Mouse (Mus musculus): Measurements from ENCODE around the gene Snai1. TPM values are rescaled to one million over a fixed set of nuclear protein-coding genes. Genes with fewer than 3 reads are reported as not detected.

Gene Snai1
- polyA plus RNA-seq, 1 experiment from 2014 or later: 104 TPM

- Histone ChIP-seq H3K4me1 (ENCODE audit: control insufficient read depth, insufficient read depth, low read length) (peaks cover 51% of the 10 kb centered on the region), H3K9ac (ENCODE audit: low read length) (no peak overlapping the region), H3K4me2 (ENCODE audit: low read depth, severe bottlenecking) (peak overlapping the region; percentile 28), H3K27ac (replicated peaks; ENCODE audit: low read depth, low read length) (peak overlapping the region; percentile 92), H3K9me3 (ENCODE audit: control insufficient read depth, low read length) (no peaks in the 10 kb centered on the region), H3K4me3 (ENCODE audit: low read depth, low read length) (no peak overlapping the region), H3K27me3 (ENCODE audit: control insufficient read depth, insufficient read depth, low read length) (no peaks in the 10 kb centered on the region), H3K36me3 (ENCODE audit: control insufficient read depth, insufficient read depth, low read length) (no peaks in the 10 kb centered on the region)
- DNase-seq (ENCODE audit: low spot score) (no peak), ATAC-seq (ENCODE audit: insufficient number of reproducible peaks, low FRiP score, low TSS enrichment, low read depth) (no peak)
- WGBS: 28% methylated on average over 3 of the region's 3 CpGs
These were observed 27.3 kb downstream of the Snai1 start for GRCm38 (mm10) chr2:167565312-167565656.

- Histone ChIP-seq H3K4me3 (ENCODE audit: low read depth, low read length) (no peak overlapping the region), H3K4me2 (ENCODE audit: low read depth, severe bottlenecking) (peak overlapping the region; percentile 28), H3K27me3 (ENCODE audit: control insufficient read depth, insufficient read depth, low read length) (no peaks in the 10 kb centered on the region), H3K9ac (ENCODE audit: low read length) (0 out of 2 replicates have a peak overlapping the region, but pooled peaks have one; percentile 27), H3K9me3 (ENCODE audit: control insufficient read depth, low read length) (no peaks in the 10 kb centered on the region), H3K27ac (replicated peaks; ENCODE audit: low read depth, low read length) (peak overlapping the region; percentile 88), H3K36me3 (ENCODE audit: control insufficient read depth, insufficient read depth, low read length) (no peaks in the 10 kb centered on the region), H3K4me1 (ENCODE audit: control insufficient read depth, insufficient read depth, low read length) (peaks cover 49% of the 10 kb centered on the region)
- peak; percentile 86 for DNase-seq (ENCODE audit: low spot score)
- peak; percentile 53 for ATAC-seq (ENCODE audit: insufficient number of reproducible peaks, low FRiP score, low TSS enrichment, low read depth)
- WGBS: 2% methylated on average over 19 of the region's 19 CpGs
These were observed 27.7 kb downstream of the Snai1 start for GRCm38 (mm10) chr2:167565682-167566081.

- H3K4me1 ChIP-seq (ENCODE audit: control insufficient read depth, insufficient read depth, low read length): peaks cover 39% of the 10 kb centered on the region
- WGBS: 86% methylated on average over 9 of the region's 9 CpGs
- H3K27me3 ChIP-seq (ENCODE audit: control insufficient read depth, insufficient read depth, low read length): no peaks in the 10 kb centered on the region
- H3K9me3 ChIP-seq (ENCODE audit: control insufficient read depth, low read length): no peaks in the 10 kb centered on the region
- no peaks in the 10 kb centered on the region for H3K36me3 ChIP-seq (ENCODE audit: control insufficient read depth, insufficient read depth, low read length)
- ATAC-seq (ENCODE audit: insufficient number of reproducible peaks, low FRiP score, low TSS enrichment, low read depth): no peak
- no peak overlapping the region for H3K4me2 ChIP-seq (ENCODE audit: low read depth, severe bottlenecking)
- no peak overlapping the region for H3K27ac ChIP-seq (replicated peaks; ENCODE audit: low read depth, low read length)
- DNase-seq (ENCODE audit: low spot score): no peak
- 0 out of 2 replicates have a peak overlapping the region, but pooled peaks have one; percentile 12 for H3K9ac ChIP-seq (ENCODE audit: low read length)
- no peak overlapping the region for H3K4me3 ChIP-seq (ENCODE audit: low read depth, low read length)
These were observed 30.1 kb downstream of the Snai1 start for GRCm38 (mm10) chr2:167568112-167568511.

GRCm38 (mm10) chr2:167569934-167570651 is 32.1 kb downstream of the Snai1 start:
- no peak for ATAC-seq (ENCODE audit: insufficient number of reproducible peaks, low FRiP score, low TSS enrichment, low read depth)
- no peak overlapping the region for H3K9ac ChIP-seq (ENCODE audit: low read length)
- H3K27me3 ChIP-seq (ENCODE audit: control insufficient read depth, insufficient read depth, low read length): no peaks in the 10 kb centered on the region
- no peak for DNase-seq (ENCODE audit: low spot score)
- WGBS: 65% methylated on average over 13 of the region's 13 CpGs
- H3K4me2 ChIP-seq (ENCODE audit: low read depth, severe bottlenecking): no peak overlapping the region
- H3K4me1 ChIP-seq (ENCODE audit: control insufficient read depth, insufficient read depth, low read length): peaks cover 20% of the 10 kb centered on the region
- H3K27ac ChIP-seq (replicated peaks; ENCODE audit: low read depth, low read length): peak overlapping the region; percentile 47; the same call in 1 of the 2 replicates
- no peaks in the 10 kb centered on the region for H3K9me3 ChIP-seq (ENCODE audit: control insufficient read depth, low read length)
- H3K36me3 ChIP-seq (ENCODE audit: control insufficient read depth, insufficient read depth, low read length): no peaks in the 10 kb centered on the region
- H3K4me3 ChIP-seq (ENCODE audit: low read depth, low read length): no peak overlapping the region

- Histone ChIP-seq H3K27me3 (ENCODE audit: control insufficient read depth, insufficient read depth, low read length) (no peaks in the 10 kb centered on the region), H3K9me3 (ENCODE audit: control insufficient read depth, low read length) (no peaks in the 10 kb centered on the region), H3K4me2 (ENCODE audit: low read depth, severe bottlenecking) (no peak overlapping the region), H3K9ac (ENCODE audit: low read length) (no peak overlapping the region), H3K4me3 (ENCODE audit: low read depth, low read length) (no peak overlapping the region), H3K4me1 (ENCODE audit: control insufficient read depth, insufficient read depth, low read length) (peaks cover 13% of the 10 kb centered on the region), H3K27ac (replicated peaks; ENCODE audit: low read depth, low read length) (no peak overlapping the region), H3K36me3 (ENCODE audit: control insufficient read depth, insufficient read depth, low read length) (no peaks in the 10 kb centered on the region)
- DNase-seq (ENCODE audit: low spot score) (no peak), ATAC-seq (ENCODE audit: insufficient number of reproducible peaks, low FRiP score, low TSS enrichment, low read depth) (no peak)
- 89% methylated on average over 6 of the region's 6 CpGs for WGBS
These were observed 32.8 kb downstream of the Snai1 start for GRCm38 (mm10) chr2:167570815-167571214.

- Histone ChIP-seq H3K27me3 (ENCODE audit: control insufficient read depth, insufficient read depth, low read length) (no peaks in the 10 kb centered on the region), H3K9ac (ENCODE audit: low read length) (no peak overlapping the region), H3K4me2 (ENCODE audit: low read depth, severe bottlenecking) (no peak overlapping the region), H3K4me1 (ENCODE audit: control insufficient read depth, insufficient read depth, low read length) (peaks cover 11% of the 10 kb centered on the region), H3K36me3 (ENCODE audit: control insufficient read depth, insufficient read depth, low read length) (no peaks in the 10 kb centered on the region), H3K9me3 (ENCODE audit: control insufficient read depth, low read length) (no peaks in the 10 kb centered on the region), H3K4me3 (ENCODE audit: low read depth, low read length) (no peak overlapping the region), H3K27ac (replicated peaks; ENCODE audit: low read depth, low read length) (0 out of 2 replicates have a peak overlapping the region, but pooled peaks have one; percentile 10)
- ATAC-seq (ENCODE audit: insufficient number of reproducible peaks, low FRiP score, low TSS enrichment, low read depth) (no peak), DNase-seq (ENCODE audit: low spot score) (no peak)
- WGBS: 83% methylated on average over 18 of the region's 18 CpGs
These were observed 33.6 kb downstream of the Snai1 start for GRCm38 (mm10) chr2:167571442-167572220.

GRCm38 (mm10) chr2:167574814-167575213 is 36.8 kb downstream of the Snai1 start:
- no peak for ATAC-seq (ENCODE audit: insufficient number of reproducible peaks, low FRiP score, low TSS enrichment, low read depth)
- Histone ChIP-seq H3K9ac (ENCODE audit: low read length) (no peak overlapping the region), H3K27ac (replicated peaks; ENCODE audit: low read depth, low read length) (no peak overlapping the region)

GRCm38 (mm10) chr2:167575581-167575980 is 37.6 kb downstream of the Snai1 start:
- Histone ChIP-seq H3K4me3 (ENCODE audit: low read depth, low read length) (no peak overlapping the region), H3K27ac (replicated peaks; ENCODE audit: low read depth, low read length) (no peak overlapping the region), H3K27me3 (ENCODE audit: control insufficient read depth, insufficient read depth, low read length) (no peaks in the 10 kb centered on the region), H3K9me3 (ENCODE audit: control insufficient read depth, low read length) (no peaks in the 10 kb centered on the region), H3K36me3 (ENCODE audit: control insufficient read depth, insufficient read depth, low read length) (no peaks in the 10 kb centered on the region), H3K9ac (ENCODE audit: low read length) (no peak overlapping the region), H3K4me1 (ENCODE audit: control insufficient read depth, insufficient read depth, low read length) (peaks cover 11% of the 10 kb centered on the region; the same call in 1 of the 2 replicates), H3K4me2 (ENCODE audit: low read depth, severe bottlenecking) (no peak overlapping the region)
- DNase-seq (ENCODE audit: low spot score): no peak
- 85% methylated on average over 7 of the region's 7 CpGs for WGBS
- no peak for ATAC-seq (ENCODE audit: insufficient number of reproducible peaks, low FRiP score, low TSS enrichment, low read depth)

More at GRCm38 (mm10) chr2:167574814-167575213, 36.8 kb downstream of the Snai1 start:
- H3K4me3 ChIP-seq (ENCODE audit: low read depth, low read length): no peak overlapping the region
- WGBS: 70% methylated on average over 9 of the region's 9 CpGs
- no peak for DNase-seq (ENCODE audit: low spot score)
- H3K36me3 ChIP-seq (ENCODE audit: control insufficient read depth, insufficient read depth, low read length): no peaks in the 10 kb centered on the region
- no peak overlapping the region for H3K4me2 ChIP-seq (ENCODE audit: low read depth, severe bottlenecking)
- no peaks in the 10 kb centered on the region for H3K27me3 ChIP-seq (ENCODE audit: control insufficient read depth, insufficient read depth, low read length)
- H3K9me3 ChIP-seq (ENCODE audit: control insufficient read depth, low read length): no peaks in the 10 kb centered on the region
- peaks cover 11% of the 10 kb centered on the region; the same call in 1 of the 2 replicates for H3K4me1 ChIP-seq (ENCODE audit: control insufficient read depth, insufficient read depth, low read length)

Data from limb, embryonic 11.5 days (tissue).